Mouse (Mus musculus) small intestine, adult 2 months (tissue): ENCODE data around the gene Tmcc1. TPM values are rescaled to one million over a fixed set of nuclear protein-coding genes. Genes with fewer than 3 reads are reported as not detected.

Source experiments
- H3K27ac ChIP-seq: fragments of 200-500 bp; 2 replicates; pipeline ENCODE4 v1.5.1; 2012; ENCODE audit warnings: low read depth, low read length, control low read depth, inconsistent platforms; ENCODE audit not compliant: insufficient read depth
- H3K27me3 ChIP-seq: fragments of 200-500 bp; 2 replicates; pipeline ENCODE4 v1.6.1; 2012; ENCODE audit warnings: mild to moderate bottlenecking, moderate library complexity, low read length, inconsistent platforms; ENCODE audit not compliant: control insufficient read depth, insufficient read depth
- H3K36me3 ChIP-seq: fragments of 200-500 bp; 2 replicates; pipeline ENCODE4 v1.6.1; 2012; ENCODE audit warnings: mild to moderate bottlenecking, low read length, control low read depth, inconsistent platforms; ENCODE audit not compliant: control insufficient read depth, insufficient read depth
- H3K4me1 ChIP-seq: fragments of 200-500 bp; 2 replicates; pipeline ENCODE4 v1.6.1; 2012; ENCODE audit warnings: low read length, inconsistent platforms, mixed read lengths; ENCODE audit not compliant: control insufficient read depth, insufficient read depth, insufficient read length
- H3K4me3 ChIP-seq: fragments of 200-500 bp; 2 replicates; pipeline ENCODE4 v1.5.1; 2012; ENCODE audit warnings: low read depth, mild to moderate bottlenecking, control low read depth, inconsistent platforms, low read length, moderate library complexity
- CTCF ChIP-seq: fragments of 200-500 bp; IDR thresholded peaks from 2 replicates; pipeline ENCODE4 v1.5.1; 2012; ENCODE audit warnings: low read depth, mild to moderate bottlenecking, control low read depth, inconsistent platforms, low read length, moderate library complexity, mixed read lengths; ENCODE audit not compliant: insufficient replicate concordance, insufficient read length; ENCODE audit errors: extremely low read depth
- POLR2A ChIP-seq: fragments of 200-500 bp; IDR thresholded peaks from 2 replicates; pipeline ENCODE4 v1.6.1; 2012; ENCODE audit warnings: low read depth, mild to moderate bottlenecking, control low read depth, inconsistent platforms, low read length, moderate library complexity
- WGBS: fragments of 180-500 bp; shearing (Covaris S2); methylation state at CpG from one replicate; pipeline ENCODE4 v1.1.7; 2018; 5-methylcytosine and 5-hydroxymethylcytosine counted together
- polyA plus RNA-seq: library from polyadenylated mRNA; depleted of rRNA; stranded (reverse); fragments of >200 nt; gene quantifications from 2 replicates; pipeline ENCODE4 v1.2.3, GENCODE M21; 2012

Gene Tmcc1
- polyA plus RNA-seq, 1 experiment = 11.7 TPM

DNA sequence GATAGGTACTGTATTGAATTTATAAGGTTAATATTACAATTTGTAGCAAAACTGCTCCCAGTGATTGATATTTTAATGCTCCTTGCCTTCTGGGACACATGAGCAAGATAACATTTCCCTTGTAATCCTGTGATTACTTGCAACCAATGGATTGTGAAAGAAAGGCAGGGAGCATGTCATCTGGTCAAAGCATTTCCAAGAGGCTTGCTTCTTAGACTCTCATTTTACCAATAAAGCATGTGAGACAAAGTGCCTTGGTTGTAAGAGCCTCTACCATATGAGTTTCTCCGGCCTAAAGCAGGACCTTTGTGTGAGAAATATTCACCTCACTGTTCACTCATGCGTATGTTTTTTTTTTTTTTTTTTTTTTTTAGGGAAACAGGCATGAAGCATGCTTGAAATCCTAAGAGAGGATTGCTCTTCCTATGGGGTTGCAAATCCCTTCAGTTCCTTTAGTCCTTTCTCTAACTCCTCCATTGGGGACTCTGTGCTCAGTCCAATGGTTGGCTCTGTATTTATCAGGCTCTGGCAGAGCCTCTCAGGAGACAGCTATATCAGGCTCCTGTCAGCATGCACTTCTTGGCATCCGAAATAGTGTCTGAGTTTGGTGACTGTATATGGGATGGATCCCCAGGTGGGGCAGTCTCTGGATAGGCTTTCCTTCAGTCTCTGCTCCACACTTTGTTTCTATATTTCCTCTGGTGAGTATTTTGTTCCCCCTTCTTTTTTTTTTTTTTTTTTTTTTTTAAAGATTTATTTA is 134.6 kb downstream of the Tmcc1 start:
- 94% methylated on average over 3 of the region's 3 CpGs for WGBS
- Histone ChIP-seq H3K4me3 (no peak overlapping the region), H3K36me3 (peaks cover 3% of the 10 kb centered on the region; the same call in 1 of the 2 replicates), H3K27me3 (no peaks in the 10 kb centered on the region), H3K4me1 (peaks cover 3% of the 10 kb centered on the region), H3K27ac (no peak overlapping the region)
- TF ChIP-seq CTCF = no peak
- no peak for TF ChIP-seq POLR2A

DNA sequence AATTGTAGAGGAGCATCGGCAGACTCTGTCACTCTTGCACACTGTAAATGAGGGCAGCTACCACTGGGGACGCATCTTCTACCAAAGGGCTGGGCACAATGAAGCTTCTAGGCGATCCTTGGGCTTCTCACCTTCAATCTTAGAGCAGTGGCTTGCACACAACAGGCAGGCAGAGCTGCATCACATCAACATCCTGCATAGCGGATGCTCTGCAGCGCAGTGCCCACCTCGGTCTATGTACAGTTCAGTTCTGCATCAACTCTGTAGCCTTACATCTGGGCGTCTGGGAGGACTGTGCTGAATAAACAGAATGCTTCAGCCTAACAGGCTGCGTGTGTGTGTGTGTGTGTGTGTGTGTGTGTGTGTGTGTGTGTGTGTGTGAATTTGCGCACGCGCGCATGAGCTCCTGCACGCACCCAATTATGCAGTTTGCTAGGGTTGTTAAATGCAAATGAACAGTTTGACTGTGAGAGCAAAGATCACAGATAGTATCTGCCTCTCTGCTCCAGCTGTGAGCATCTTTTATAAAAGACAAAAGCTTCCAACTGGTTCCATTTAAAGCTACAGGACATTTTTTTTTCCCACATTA is 136.5 kb downstream of the Tmcc1 start:
- H3K27me3 ChIP-seq = no peaks in the 10 kb centered on the region
- 43% methylated on average over 13 of the region's 13 CpGs for WGBS
- H3K4me1 ChIP-seq = peaks cover 3% of the 10 kb centered on the region
- TF ChIP-seq CTCF = no peak
- no peak for TF ChIP-seq POLR2A
- H3K27ac ChIP-seq = no peak overlapping the region
- H3K36me3 ChIP-seq = no peaks in the 10 kb centered on the region
- H3K4me3 ChIP-seq = no peak overlapping the region

DNA sequence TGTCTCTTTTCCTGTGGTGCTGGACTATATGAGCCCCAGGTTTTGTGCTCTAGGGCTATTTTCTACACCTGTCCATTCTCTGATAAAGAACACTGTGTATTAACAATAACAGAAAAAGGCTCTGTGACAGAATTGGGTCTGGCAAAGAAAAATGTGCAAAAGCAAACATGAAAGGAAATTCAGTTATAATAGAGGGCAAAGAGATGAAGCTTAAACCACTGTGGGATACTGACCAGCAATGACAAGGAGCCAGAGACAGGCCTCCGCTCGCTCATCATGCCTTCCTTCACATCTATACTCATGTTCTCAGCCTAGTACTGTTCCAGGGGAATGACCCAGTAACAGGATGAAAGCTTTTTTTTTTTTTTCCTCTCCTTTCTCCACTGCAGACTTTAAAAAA is 137.5 kb downstream of the Tmcc1 start:
- H3K4me3 ChIP-seq = no peak overlapping the region
- no peaks in the 10 kb centered on the region for H3K36me3 ChIP-seq
- peaks cover 3% of the 10 kb centered on the region for H3K4me1 ChIP-seq
- WGBS = 100% methylated on average over 2 of the region's 2 CpGs
- no peak overlapping the region for H3K27ac ChIP-seq
- no peak for TF ChIP-seq POLR2A
- TF ChIP-seq CTCF = no peak
- H3K27me3 ChIP-seq = no peaks in the 10 kb centered on the region

DNA sequence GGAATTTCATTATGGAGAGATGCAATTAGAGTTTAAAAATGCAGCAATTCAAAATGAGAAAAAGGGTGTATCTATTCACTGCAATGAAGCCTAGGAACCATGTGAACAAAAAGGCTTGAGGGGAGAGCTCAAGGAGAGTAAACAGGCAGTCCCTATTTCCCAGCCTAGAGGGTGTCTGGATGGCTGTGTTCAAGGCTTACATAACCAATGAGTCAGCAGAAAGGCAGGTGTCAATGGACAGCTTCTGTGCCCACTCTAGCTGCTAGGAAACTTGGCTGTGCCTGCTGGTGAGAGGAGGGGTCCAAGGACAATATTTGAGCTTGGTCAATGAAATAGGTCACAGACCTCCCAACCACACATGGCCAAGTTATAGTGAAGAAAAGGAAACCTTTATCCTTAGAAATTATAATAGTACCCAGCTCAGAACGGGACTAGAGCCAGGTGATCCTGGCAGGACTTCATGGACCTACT is 138.2 kb downstream of the Tmcc1 start:
- peaks cover 3% of the 10 kb centered on the region for H3K4me1 ChIP-seq
- 61% methylated on average over 1 of the region's 1 CpGs for WGBS
- H3K4me3 ChIP-seq = no peak overlapping the region
- H3K27ac ChIP-seq = no peak overlapping the region
- TF ChIP-seq CTCF = no peak
- TF ChIP-seq POLR2A = no peak
- no peaks in the 10 kb centered on the region for H3K27me3 ChIP-seq
- no peaks in the 10 kb centered on the region for H3K36me3 ChIP-seq

DNA sequence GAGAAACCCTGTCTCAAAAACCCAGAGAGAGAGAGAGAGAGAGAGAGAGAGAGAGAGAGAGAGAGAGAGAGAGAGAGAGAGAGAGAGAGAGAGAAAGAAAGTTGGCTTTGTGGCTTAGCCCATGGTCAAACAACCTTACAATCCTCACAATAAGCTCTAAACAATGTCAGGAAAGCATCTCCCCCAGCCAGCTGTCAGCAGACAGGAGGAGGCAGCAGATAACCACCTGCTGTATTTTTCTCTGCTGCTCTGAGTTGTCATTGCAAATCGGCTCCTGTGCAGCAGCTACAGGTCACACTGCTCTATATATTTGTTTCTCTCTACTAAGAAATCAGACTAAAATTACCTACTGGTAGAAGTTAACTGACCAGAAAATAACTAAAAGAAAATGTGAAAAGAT is 145.4 kb downstream of the Tmcc1 start:
- 67% methylated on average over 1 of the region's 1 CpGs for WGBS
- H3K36me3 ChIP-seq = peaks cover 8% of the 10 kb centered on the region
- H3K27ac ChIP-seq = no peak overlapping the region
- H3K4me1 ChIP-seq = peaks cover 3% of the 10 kb centered on the region; the same call in 1 of the 2 replicates
- no peak for TF ChIP-seq CTCF
- no peak for TF ChIP-seq POLR2A
- H3K27me3 ChIP-seq = no peaks in the 10 kb centered on the region
- no peak overlapping the region for H3K4me3 ChIP-seq

DNA sequence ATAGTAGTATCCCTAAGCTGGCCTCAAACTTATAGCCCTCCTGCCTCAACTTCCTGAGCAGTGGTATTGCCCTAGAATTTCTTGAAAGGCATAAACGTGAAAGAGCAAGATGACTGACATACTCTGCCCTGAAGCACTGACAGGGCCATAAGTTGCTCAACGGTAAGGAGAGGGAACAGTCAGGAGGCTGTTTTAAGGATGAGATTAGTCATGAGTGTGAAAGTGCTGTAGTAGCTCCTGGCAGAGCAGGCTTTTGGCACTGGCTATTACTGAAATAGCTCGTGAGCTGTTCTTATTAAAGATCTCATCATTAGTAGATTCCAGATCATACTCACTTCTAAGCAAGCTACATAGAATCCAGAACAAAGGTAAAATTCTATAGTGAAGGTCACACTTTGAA is 145.9 kb downstream of the Tmcc1 start:
- 38% methylated on average over 3 of the region's 3 CpGs for whole genome bisulfite sequencing
- Histone ChIP-seq H3K27me3 (no peaks in the 10 kb centered on the region), H3K27ac (no peak overlapping the region), H3K36me3 (peaks cover 9% of the 10 kb centered on the region), H3K4me3 (no peak overlapping the region), H3K4me1 (peaks cover 3% of the 10 kb centered on the region; the same call in 1 of the 2 replicates)
- TF ChIP-seq POLR2A (no peak), CTCF (no peak)

DNA sequence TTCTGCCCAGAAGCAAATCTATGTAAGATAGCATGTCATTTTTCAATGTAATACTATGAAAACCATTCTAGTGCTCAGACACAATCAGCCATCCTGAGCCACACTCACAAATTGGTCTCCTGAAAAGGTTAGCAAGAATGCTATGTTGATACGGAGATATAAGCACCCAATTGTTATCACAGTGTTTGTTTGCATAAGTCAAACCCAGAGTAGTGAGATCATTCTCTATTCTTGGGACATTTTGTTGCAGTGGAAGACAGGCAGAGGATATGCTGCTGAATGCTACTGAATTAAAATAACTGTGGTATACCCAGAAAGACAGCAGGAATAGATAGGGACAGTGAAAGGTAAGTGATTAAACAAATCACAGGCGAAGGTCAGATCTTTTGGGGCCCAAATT is 149.2 kb downstream of the Tmcc1 start:
- H3K4me3 ChIP-seq = no peak overlapping the region
- H3K36me3 ChIP-seq = peaks cover 19% of the 10 kb centered on the region
- H3K4me1 ChIP-seq = peaks cover 3% of the 10 kb centered on the region; the same call in 1 of the 2 replicates
- no peaks in the 10 kb centered on the region for H3K27me3 ChIP-seq
- TF ChIP-seq POLR2A = no peak
- TF ChIP-seq CTCF = no peak
- 55% methylated on average over 2 of the region's 2 CpGs for WGBS
- H3K27ac ChIP-seq = no peak overlapping the region
